Mouse (Mus musculus): ENCODE results near the gene Hmx3. TPM values are rescaled to one million over a fixed set of nuclear protein-coding genes. Genes with fewer than 3 reads are reported as not detected.

Gene Hmx3
- total RNA-seq, 2 experiments from 2014 or later, result not detected

DNA sequence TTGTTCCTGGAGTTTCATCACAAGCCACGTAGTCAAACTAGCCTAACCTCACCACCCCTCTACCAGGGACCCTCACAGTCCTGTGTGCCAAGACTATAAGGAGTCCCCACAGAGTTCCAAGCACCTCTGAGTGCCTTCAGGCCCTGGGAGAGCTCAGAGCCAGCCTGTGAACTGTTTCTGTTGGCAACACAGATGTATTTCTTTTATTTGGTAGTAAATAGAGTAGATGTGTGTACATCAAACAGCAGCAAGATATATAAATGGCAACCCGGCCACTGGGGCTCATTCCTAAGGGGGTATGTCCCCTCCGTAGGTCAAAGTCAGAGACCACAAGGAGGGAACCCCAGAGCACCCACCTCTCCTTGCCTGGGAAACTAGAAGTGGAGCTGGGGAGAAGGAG lies 5.8 kb downstream of the Hmx3 start, which contains the start of gene Hmx2:
Gene Hmx2, plus strand, starts transcription at position 301 of the 400 bp plus-strand sequence.
- intact Hi-C loops (cut with DNase I), result loop anchor here (10.0 kb wide), 1 partner anchor 1006 kb away; no protein-coding TSS in a partner anchor
- TF ChIP-seq CTCF (IDR thresholded peaks at IDR 0.05), result no peak
- no peak within 1 kb of the TSS for H3K4me3 ChIP-seq
- H3K27ac ChIP-seq, result no peak within 1 kb of the TSS
- DNase-seq, result no peak

DNA sequence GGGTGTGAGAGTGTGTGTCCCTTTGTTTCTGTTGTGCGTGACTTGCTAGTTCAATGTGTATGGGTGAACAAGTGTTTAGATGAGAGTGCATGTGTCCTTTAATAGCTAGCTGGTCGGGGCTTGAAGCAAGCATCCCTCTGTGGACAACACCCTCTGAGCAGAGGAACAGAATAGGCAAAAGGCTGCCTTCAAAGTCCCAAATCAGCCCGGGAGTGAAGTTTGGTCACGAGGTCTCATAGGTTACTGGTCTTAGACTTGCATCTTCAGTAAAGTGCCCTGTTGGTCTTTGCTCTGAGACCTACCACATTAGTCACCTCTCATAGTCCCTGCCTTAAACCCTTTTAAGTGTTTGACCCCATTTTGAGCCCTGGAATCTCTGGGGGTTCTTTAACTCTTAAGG lies 8.8 kb downstream of the Hmx3 start:
- Histone ChIP-seq H3K4me3 (no peak overlapping the region), H3K27ac (no peak overlapping the region)
- intact Hi-C loops (cut with DNase I), result loop anchor here (10.0 kb wide), 2 partner anchors 137 to 187 kb away; partner anchors contain the start of genes 2310057M21Rik, Acadsb and Ikzf5
- no peak for DNase-seq
- TF ChIP-seq CTCF (IDR thresholded peaks at IDR 0.05), result no peak

DNA sequence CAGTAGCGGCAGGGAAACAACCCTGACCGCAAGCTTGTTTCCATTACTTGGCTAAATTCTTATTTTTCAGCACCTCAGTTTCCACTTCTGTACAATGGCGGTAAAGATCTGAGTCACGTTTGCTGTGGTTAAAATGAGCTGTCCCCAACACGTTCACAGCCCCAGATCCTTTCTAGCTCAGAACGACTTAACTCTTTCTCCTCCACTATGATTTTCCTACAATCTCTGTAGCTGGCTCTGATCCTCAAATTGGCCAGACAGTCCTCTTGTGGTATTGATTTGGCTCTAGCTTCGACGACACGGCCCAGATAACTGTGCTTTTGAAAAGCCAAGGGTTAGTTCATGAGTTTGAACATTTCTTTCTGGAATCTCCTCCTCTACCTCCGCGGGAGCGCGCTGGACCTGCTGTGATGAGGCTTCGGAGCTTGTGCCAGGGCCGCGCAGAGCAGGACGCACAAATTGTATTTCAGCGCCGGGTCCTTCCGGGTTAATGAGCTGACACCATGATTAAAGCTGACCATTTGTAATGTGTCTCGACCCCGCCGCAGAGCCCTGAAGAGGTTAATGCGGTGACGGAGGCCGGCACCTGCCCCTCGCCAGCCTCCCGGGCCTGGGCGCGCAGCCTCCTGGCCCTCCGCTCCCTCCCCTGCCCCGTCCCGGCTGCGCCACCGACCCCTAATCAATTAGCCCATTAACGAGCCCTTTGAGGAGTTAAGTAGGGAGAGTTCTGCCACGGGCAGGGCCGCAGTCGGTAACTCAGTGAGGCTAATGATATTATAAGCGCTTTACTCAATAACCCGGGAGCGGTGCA lies 9.5 kb downstream of the Hmx3 start:
- Histone ChIP-seq H3K4me3 (no peak overlapping the region), H3K27ac (no peak overlapping the region)
- no peak for DNase-seq
- no peak for TF ChIP-seq CTCF (IDR thresholded peaks at IDR 0.05)
- intact Hi-C loops (cut with DNase I), result loop anchor here (10.0 kb wide), 2 partner anchors 137 to 187 kb away; partner anchors contain the start of genes 2310057M21Rik, Acadsb and Ikzf5

DNA sequence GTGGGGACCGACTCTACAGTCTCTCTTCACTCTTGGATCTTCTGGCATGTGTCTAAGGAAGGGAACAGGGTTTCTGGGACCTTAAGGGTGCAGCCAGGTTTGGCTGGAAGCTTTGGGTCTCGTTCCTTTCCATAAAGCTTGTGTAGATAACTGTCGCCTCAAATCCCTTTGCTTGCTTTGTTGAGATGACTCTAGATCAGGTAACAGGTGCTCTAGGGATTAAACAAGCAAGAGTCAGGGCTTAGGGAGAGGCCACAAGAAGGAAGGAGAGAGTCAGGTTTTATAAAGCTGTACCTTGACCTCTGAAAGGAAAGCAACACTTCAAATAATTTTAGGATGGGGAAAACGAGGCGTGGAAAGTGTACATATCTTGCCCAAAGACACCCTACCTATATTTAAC lies 10.1 kb downstream of the Hmx3 start:
- H3K27ac ChIP-seq, result no peak overlapping the region
- intact Hi-C loops (cut with DNase I), result loop anchor here (10.0 kb wide), 2 partner anchors 138 to 188 kb away; partner anchors contain the start of genes 2310057M21Rik, Acadsb and Ikzf5
- no peak for DNase-seq
- TF ChIP-seq CTCF (IDR thresholded peaks at IDR 0.05), result no peak
- H3K4me3 ChIP-seq, result no peak overlapping the region

DNA sequence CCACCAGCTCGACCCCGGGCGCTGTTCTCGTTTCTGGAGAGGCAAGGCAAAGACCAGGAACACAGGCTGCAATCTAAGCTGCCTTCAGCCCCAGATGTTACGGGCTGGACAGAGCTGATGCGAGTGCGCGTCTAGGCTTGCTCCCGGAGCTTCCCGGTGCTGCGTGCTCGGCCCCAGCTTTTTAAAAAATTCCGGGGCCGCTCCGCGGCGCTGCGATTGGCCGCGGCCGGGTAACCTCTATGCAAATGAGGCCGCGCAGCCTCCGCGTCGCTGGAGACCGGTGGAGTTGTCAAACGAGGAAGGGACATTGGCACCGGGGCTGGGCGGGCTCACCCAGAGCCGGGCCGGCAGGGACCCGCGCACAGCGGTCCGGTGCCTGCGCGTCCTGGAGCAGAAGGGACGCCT lies 11.1 kb downstream of the Hmx3 start:
- H3K4me3 ChIP-seq, result peak overlapping the region; percentile 65
- intact Hi-C loops (cut with DNase I), result loop anchor here (10.0 kb wide), 2 partner anchors 139 to 189 kb away; partner anchors contain the start of genes 2310057M21Rik, Acadsb and Ikzf5
- no peak overlapping the region for H3K27ac ChIP-seq
- DNase-seq, result peak; percentile 34
- no peak for TF ChIP-seq CTCF (IDR thresholded peaks at IDR 0.05)

DNA sequence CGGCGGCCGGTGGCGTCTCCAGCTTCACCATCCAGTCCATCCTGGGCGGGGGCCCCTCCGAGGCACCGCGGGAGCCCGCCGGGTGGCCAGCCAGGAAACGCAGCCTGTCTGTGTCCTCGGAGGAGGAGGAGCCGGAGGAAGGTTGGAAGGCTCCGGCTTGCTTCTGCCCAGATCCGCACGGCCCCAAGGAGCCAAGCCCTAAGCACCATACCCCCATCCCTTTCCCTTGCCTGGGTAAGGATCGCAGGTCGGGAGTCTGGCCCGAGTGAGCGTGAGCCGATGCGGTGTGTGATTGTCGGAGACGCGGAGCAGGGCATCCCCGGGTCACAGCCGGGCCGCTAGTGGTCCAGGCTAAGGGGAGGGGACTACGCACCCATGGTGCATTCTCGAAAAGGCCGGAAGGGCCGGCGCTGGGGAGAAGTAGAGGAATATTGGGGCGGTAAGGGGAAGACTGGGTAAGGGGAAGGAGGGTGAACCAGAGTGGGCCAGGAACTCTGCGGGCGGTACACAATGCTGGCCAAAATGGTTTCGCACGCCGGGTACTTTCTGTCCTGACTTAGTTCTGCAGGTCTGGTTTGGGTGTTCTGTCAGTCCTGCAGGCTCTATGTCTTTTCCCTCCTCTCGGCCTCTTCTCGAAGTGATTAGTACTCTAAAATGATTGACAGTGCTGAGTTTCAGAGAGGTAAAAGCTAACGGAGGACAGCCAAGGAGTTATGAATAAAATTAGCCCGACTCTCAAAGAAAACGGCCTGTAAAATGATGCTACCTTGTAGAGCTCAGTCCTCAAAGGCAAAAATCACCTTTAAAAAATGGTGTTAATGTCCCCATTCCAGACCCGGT lies 11.9 kb downstream of the Hmx3 start:
- Histone ChIP-seq H3K4me3 (peak overlapping the region; percentile 65), H3K27ac (no peak overlapping the region)
- DNase-seq, result no peak
- intact Hi-C loops (cut with DNase I), result loop anchor here (10.0 kb wide), 2 partner anchors 140 to 190 kb away; partner anchors contain the start of genes 2310057M21Rik, Acadsb and Ikzf5
- TF ChIP-seq CTCF (IDR thresholded peaks at IDR 0.05), result no peak

DNA sequence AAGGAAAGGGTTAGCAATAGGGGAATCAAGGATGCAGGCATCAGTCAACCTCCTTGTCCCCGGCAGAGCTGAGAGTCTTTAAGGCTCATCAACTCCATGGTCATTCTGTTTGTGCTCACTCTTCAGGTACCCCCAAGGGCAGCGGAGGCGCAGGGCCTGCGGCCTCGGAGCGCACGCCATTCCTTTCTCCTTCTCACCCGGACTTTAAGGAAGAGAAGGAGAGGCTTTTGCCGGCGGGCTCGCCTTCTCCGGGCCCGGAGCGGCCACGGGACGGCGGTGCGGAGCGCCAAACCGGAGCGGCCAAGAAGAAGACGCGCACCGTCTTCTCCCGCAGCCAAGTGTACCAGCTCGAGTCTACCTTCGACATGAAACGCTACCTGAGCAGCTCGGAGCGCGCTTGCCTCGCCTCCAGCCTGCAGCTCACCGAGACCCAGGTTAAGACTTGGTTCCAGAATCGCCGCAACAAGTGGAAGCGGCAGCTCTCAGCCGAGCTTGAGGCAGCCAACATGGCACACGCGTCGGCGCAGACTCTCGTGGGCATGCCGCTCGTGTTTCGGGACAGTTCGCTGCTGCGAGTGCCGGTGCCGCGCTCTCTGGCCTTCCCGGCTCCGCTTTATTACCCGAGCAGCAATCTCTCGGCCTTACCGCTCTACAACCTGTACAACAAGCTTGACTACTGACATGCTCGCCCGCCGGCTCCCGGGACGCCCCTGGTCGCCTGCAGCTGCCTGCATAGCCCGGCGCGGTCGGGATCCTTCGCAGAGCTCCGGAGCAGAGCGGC lies 12.8 kb downstream of the Hmx3 start:
- Histone ChIP-seq H3K27ac (no peak overlapping the region), H3K4me3 (peak overlapping the region; percentile 67)
- intact Hi-C loops (cut with DNase I), result loop anchor here (10.0 kb wide), 2 partner anchors 141 to 191 kb away; partner anchors contain the start of genes 2310057M21Rik, Acadsb and Ikzf5
- DNase-seq, result peak; percentile 41
- TF ChIP-seq CTCF (IDR thresholded peaks at IDR 0.05), result no peak

DNA sequence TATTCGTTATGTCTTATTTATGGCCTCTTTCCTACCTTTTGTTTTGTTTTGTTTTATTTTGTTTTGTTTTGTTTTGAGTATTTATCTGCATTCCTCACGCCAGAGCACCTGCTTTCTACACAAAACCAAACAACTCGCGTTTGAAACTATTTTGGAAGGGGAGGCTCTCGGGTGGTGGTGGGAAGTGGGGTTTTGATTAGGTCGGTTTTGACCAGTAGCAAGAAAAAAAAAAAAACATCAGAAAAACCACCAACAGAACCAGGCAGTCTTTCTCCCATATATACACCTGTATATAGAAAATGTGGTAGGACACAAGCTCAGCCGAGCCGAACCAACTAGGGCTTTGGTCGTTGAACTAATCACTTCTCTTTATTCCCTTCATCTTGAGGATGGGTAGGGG lies 13.4 kb downstream of the Hmx3 start:
- peak overlapping the region; percentile 67 for H3K4me3 ChIP-seq
- intact Hi-C loops (cut with DNase I), result loop anchor here (10.0 kb wide), 2 partner anchors 141 to 191 kb away; partner anchors contain the start of genes 2310057M21Rik, Acadsb and Ikzf5
- no peak for DNase-seq
- no peak for TF ChIP-seq CTCF (IDR thresholded peaks at IDR 0.05)
- no peak overlapping the region for H3K27ac ChIP-seq

DNA sequence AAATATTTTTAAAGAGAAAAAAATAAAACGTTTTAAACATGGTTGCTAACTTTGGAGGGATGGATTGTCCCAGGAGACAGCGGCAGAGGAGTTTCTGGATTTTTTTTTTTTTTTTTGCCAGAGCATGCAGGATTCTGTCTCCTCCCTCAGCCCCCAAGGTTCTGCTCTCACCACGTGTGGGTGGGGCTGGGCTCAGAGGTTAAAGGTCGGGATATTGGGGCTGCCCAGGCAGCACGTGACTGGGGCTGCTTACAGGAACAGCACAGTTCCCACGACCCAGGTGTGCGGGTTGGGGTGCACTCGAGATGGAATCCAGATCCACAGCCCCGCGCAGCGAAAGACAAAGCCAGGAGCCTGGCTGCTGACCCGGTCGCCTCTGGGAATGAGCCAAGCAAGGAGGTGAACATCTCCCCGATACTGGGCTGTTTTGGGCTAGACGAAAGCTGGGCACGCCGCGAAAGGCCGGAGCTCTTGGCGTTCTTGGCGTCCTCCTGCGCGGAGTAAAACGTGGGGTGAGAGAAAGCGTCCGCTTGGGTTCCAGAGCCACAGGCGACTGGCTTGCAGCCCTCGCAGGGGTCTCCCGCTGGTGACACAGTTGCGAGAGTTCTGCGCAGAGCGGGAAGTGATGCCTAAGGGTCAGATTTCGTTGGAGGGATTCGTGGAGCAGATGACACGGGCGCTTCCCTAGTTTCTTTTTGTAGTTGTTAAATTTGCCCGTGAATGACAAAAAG lies 14.0 kb downstream of the Hmx3 start:
- peak; percentile 30 for DNase-seq
- no peak for TF ChIP-seq CTCF (IDR thresholded peaks at IDR 0.05)

DNA sequence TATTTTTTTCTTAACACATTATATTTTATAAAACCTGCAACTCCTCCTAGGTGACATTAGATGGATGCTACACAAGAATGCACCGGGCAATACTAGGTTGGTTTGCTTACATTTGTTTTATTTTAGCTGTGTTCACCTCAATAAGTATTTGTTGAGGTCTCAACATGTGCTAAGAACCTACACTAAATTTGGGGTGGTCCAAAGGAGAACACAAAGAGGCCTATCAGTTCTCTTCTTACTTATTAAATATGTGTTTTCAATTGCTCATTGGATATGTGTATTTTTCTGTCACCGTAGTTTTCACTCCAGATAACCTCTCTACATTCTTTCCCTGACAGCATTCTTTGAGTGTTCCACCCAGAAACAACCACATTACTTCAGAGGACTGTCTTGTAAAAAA lies 15.1 kb downstream of the Hmx3 start:
- Histone ChIP-seq H3K27ac (no peak overlapping the region), H3K4me3 (no peak overlapping the region)
- intact Hi-C loops (cut with DNase I), result loop anchor here (10.0 kb wide), 2 partner anchors 143 to 193 kb away; partner anchors contain the start of genes 2310057M21Rik, Acadsb and Ikzf5
- TF ChIP-seq CTCF (IDR thresholded peaks at IDR 0.05), result no peak
- DNase-seq, result no peak

More for the DNA sequence above, 14.0 kb downstream of the Hmx3 start:
- intact Hi-C loops (cut with DNase I), result loop anchor here (10.0 kb wide), 2 partner anchors 142 to 192 kb away; partner anchors contain the start of genes 2310057M21Rik, Acadsb and Ikzf5
- Histone ChIP-seq H3K4me3 (peak overlapping the region; percentile 40), H3K27ac (no peak overlapping the region)
